Mouse (Mus musculus) CD4-positive, CD25-positive, alpha-beta regulatory T cell, adult 9 weeks (primary cell): ENCODE results near the gene Gm13090. TPM values are rescaled to one million over a fixed set of nuclear protein-coding genes. Genes with fewer than 3 reads are reported as not detected.

ENCODE experiments used
- polyA plus RNA-seq: library from polyadenylated mRNA; unstranded; fragments of 100-300 nt; shearing (Covaris generic); gene quantifications from one replicate; pipeline ENCODE4 v1.2.1, GENCODE M21; 2017

The Gm13090 gene
- polyA plus RNA-seq = not detected

DNA sequence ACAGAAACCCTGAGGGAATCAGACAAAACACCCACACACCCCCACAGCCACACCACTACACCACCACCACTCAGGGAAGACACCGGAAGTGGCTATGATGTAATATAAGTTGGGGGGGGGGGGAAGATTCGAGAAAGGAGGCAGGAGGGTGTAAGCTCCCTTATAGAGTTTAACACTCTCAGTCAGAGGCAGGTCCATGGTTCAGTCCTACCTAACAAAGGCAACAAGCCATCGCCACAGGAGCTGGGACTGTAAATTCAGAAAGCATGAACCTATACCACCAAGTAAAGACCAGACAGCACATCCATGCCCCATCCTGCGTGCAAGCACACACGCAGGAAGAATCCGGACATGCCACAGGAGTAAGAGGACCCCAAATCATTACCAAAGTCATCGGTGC lies at the start of gene Gm13090:
Gene Gm13090, plus strand, starts transcription at position 301 of the 400 bp plus-strand sequence.

DNA sequence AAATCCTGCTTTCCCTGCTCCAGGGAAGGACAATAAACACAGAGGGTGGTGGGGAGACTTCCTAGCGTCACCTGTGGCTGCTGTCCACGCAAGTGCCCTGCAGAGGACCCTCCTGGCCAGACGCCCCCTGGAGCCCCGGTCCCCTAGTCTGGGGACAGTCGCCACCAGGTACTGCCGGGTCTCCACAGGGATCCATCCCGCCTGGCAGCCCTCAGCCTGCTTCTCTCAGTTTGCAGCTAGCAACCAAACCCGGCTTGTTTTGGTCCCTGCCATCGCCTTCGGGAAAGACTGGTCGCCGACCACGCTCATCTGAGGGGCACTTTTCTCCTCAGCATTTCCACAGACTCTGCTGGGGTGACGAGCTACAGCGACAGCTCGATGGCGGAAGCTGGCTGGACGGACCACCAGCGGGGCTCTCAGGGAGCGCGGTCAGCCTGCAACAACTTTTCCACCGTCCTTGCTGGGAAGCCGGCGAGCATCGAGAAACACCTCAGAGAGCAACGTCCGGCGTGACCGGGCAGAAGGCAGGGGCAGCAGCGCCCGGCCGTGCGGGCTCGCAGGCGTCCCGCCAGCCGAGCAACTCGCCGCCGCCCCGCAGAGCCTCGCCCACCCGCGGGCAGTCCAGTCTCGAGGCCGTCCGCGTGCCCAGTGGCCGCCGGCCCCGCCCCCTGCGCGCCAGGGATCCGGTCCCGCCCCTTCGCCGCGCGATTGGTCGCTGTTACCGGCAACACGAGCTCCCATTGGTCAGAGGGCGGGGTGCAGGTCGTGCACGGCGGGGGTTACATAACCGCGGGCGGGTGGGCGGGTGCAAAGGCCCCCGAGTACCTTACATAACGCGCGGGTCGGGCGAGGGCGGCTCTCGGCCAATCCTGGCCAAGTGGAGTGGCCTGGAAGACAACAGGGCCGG lies 45.1 kb upstream of the Gm13090 start, which contains the start of gene Per3:
Gene Per3, minus strand, starts transcription at position 629 of the 907 bp plus-strand sequence.

GRCm38 (mm10) chr4:151057347-151058321 lies 31.7 kb upstream of the Gm13090 start, which contains the start of gene Vamp3:
TSS of gene Vamp3 (minus strand) at chr4:151057963.

Other genes with a start within 250 kb of the Gm13090 start
- 2.0 TPM for gene Errfi1, start 235.7 kb upstream of the Gm13090 start, polyA plus RNA-seq
- 461 TPM for gene Park7, start 175.1 kb upstream of the Gm13090 start, polyA plus RNA-seq
- gene Tnfrsf9, start 175.0 kb upstream of the Gm13090 start, polyA plus RNA-seq = 284 TPM
- not detected for gene Uts2, start 92.5 kb upstream of the Gm13090 start, polyA plus RNA-seq
- 0.96 TPM for gene Per3, start 44.9 kb upstream of the Gm13090 start, polyA plus RNA-seq
- 65.8 TPM for gene Vamp3, start 31.6 kb upstream of the Gm13090 start, polyA plus RNA-seq